Mouse (Mus musculus) lung, embryonic 16.5 days (tissue): ENCODE results near the gene Gli1. TPM values are rescaled to one million over a fixed set of nuclear protein-coding genes. Genes with fewer than 3 reads are reported as not detected.

Source experiments
- ATAC-seq: fragments of 200-750 bp; cut with Nextera tagmentation; 2 replicates; pipeline ENCODE4 v1.8.0; 2017; ENCODE audit warnings: low read depth, mild to moderate bottlenecking, moderate library complexity
- H3K27ac ChIP-seq: fragments of 300-500 bp; sonication (generic); 2 replicates; pipeline ENCODE4 v1.5.1; 2014; ENCODE audit warnings: mild to moderate bottlenecking, control low read depth, low read length
- H3K27me3 ChIP-seq: fragments of 300-500 bp; sonication (generic); 2 replicates; pipeline ENCODE4 v1.6.1; 2014; ENCODE audit warnings: low read depth, low read length, mixed read lengths; ENCODE audit not compliant: control insufficient read depth, insufficient read depth
- H3K36me3 ChIP-seq: fragments of 300-500 bp; sonication (generic); 2 replicates; pipeline ENCODE4 v1.6.1; 2014; ENCODE audit warnings: low read length; ENCODE audit not compliant: control insufficient read depth, insufficient read depth
- H3K4me1 ChIP-seq: fragments of 300-500 bp; sonication (generic); replicated peaks from 2 replicates; pipeline ENCODE4 v1.6.1; 2014; ENCODE audit warnings: low read length, mixed read lengths; ENCODE audit not compliant: control insufficient read depth, insufficient read depth
- H3K4me2 ChIP-seq: fragments of 300-500 bp; sonication (generic); 2 replicates; pipeline ENCODE4 v1.6.1; 2014; ENCODE audit warnings: low read depth, low read length, control low read depth
- H3K4me3 ChIP-seq: fragments of 300-500 bp; sonication (generic); 2 replicates; pipeline ENCODE4 v1.5.1; 2014; ENCODE audit warnings: mild to moderate bottlenecking, low read length, control low read depth
- H3K9ac ChIP-seq: fragments of 300-500 bp; sonication (generic); 2 replicates; pipeline ENCODE4 v1.6.1; 2014; ENCODE audit warnings: low read length, control low read depth
- H3K9me3 ChIP-seq: fragments of 300-500 bp; sonication (generic); 2 replicates; pipeline ENCODE4 v1.6.1; 2016; ENCODE audit warnings: low read length; ENCODE audit not compliant: control insufficient read depth
- WGBS: fragments of 180-500 bp; shearing (Covaris S2); extraction: QIAGEN DNeasy Blood & Tissue Kit; methylation state at CpG from one replicate; pipeline ENCODE4 v1.1.7; 2014; 5-methylcytosine and 5-hydroxymethylcytosine counted together
- polyA plus RNA-seq: library from polyadenylated mRNA; unstranded; fragments of >200 nt; fragmentation: Nextera tagmentation; extraction: Ambion mirVana; gene quantifications from 2 replicates; pipeline ENCODE4 v1.2.1, GENCODE M21; 2015

Gli1 gene
- polyA plus RNA-seq, 1 experiment from 2014 or later: 10.5 TPM

GRCm38 (mm10) chr10:127368273-127368672 is 26.5 kb upstream of the Gli1 start:
- H3K9ac ChIP-seq: no peak overlapping the region
- WGBS: 36% methylated on average over 2 of the region's 2 CpGs
- ATAC-seq: no peak
- H3K9me3 ChIP-seq: no peaks in the 10 kb centered on the region
- no peaks in the 10 kb centered on the region for H3K27me3 ChIP-seq
- no peaks in the 10 kb centered on the region for H3K4me1 ChIP-seq
- no peak overlapping the region for H3K4me3 ChIP-seq
- no peak overlapping the region for H3K4me2 ChIP-seq
- no peaks in the 10 kb centered on the region for H3K36me3 ChIP-seq
- H3K27ac ChIP-seq: no peak overlapping the region

DNA sequence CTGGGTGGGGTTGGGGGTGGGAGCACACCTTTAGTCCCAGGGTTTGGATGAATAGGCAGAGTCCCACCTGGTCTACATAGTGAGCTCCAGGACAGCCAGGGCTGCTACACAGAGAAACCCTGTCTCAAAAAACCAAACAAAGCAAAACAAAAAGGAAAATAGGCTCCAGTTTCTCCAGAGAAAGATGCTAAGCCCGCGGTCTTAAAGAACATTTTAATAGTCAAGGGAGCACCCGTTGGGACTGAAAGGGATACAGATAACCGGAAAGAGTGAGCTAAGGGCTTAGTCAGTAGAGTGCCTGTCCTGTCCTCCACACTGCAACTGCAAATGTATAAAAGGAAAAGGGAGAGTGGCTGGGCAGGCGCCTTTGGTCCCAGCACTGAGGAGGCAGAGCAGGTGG is 25.3 kb upstream of the Gli1 start:
- whole genome bisulfite sequencing: 75% methylated on average over 5 of the region's 5 CpGs
- Histone ChIP-seq H3K9ac (no peak overlapping the region), H3K4me2 (no peak overlapping the region), H3K9me3 (no peaks in the 10 kb centered on the region), H3K4me3 (no peak overlapping the region), H3K27ac (no peak overlapping the region), H3K36me3 (no peaks in the 10 kb centered on the region), H3K27me3 (no peaks in the 10 kb centered on the region), H3K4me1 (no peaks in the 10 kb centered on the region)
- no peak for ATAC-seq

GRCm38 (mm10) chr10:127360714-127361113 is 18.9 kb upstream of the Gli1 start:
- H3K27ac ChIP-seq: no peak overlapping the region
- ATAC-seq: no peak
- H3K4me3 ChIP-seq: no peak overlapping the region
- H3K27me3 ChIP-seq: no peaks in the 10 kb centered on the region
- 77% methylated on average over 3 of the region's 3 CpGs for WGBS
- no peaks in the 10 kb centered on the region for H3K4me1 ChIP-seq
- H3K9ac ChIP-seq: no peak overlapping the region
- no peak overlapping the region for H3K4me2 ChIP-seq
- no peaks in the 10 kb centered on the region for H3K9me3 ChIP-seq
- no peaks in the 10 kb centered on the region for H3K36me3 ChIP-seq

- H3K27me3 ChIP-seq: no peaks in the 10 kb centered on the region; the same call in 1 of the 2 replicates
- ATAC-seq: no peak
- WGBS: 71% methylated on average over 10 of the region's 10 CpGs
- no peak overlapping the region for H3K9ac ChIP-seq
- no peak overlapping the region for H3K27ac ChIP-seq
- H3K9me3 ChIP-seq: no peaks in the 10 kb centered on the region
- H3K4me3 ChIP-seq: no peak overlapping the region
- H3K4me1 ChIP-seq: peaks cover 2% of the 10 kb centered on the region; the same call in 1 of the 2 replicates
- H3K36me3 ChIP-seq: no peaks in the 10 kb centered on the region
- H3K4me2 ChIP-seq: no peak overlapping the region
These were observed 13.6 kb upstream of the Gli1 start for GRCm38 (mm10) chr10:127355336-127355735.

DNA sequence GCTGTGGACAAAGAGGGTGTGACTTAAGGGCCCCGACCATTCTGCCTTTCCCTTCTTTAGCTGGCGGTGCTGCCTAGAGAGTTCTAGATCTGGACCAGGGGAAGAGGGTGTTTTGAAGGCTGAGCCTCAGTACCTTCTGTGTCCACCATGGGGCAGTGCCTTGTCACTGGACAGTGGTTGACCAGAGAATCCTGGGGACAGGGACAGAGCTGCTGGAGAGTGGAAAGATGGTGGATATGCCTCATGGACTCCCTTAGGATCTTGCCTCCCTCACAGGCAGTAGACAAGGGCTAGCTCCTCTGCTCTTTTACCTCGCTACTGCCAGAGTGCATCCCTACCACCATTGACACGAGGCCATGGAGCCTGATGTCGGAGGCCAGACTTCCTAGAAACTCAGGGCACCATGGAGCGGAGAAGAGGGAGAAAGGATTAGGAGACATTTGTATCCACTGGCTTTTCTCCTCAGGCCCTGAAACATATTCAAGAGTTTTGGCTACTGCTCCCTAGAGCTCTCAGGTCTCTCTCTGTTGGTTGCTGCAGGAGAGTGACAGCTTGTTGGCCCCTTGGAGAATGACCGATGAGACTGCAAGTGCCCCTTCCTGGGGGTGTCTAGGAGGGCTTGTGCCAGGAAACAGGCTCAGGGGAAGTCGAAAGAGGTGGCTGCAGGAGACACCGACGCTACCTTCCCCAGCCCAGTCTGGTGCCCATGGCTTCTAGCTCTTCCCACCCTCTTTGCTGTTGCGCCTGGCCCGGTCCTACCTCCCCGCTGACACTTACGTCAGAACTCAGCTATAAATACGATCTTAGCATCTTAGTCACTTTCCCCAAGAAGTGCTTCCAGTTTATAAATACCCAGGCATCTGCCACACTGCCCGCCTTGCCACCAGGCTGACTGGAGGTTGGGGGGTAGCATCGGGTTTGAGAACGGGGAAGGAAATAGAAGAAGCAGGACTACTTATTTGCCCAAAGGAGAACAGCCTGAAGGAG is 12.4 kb upstream of the Gli1 start, which contains the start of gene Inhbe:
TSS of gene Inhbe (minus strand) at position 503 of the 987 bp plus-strand sequence.
- Histone ChIP-seq H3K4me3 (no peak within 1 kb of the TSS), H3K27ac (no peak within 1 kb of the TSS), H3K4me2 (no peak within 1 kb of the TSS), H3K9me3 (no peaks in the 10 kb centered on the region), H3K27me3 (no peaks in the 10 kb centered on the region; the same call in 1 of the 2 replicates), H3K9ac (no peak within 1 kb of the TSS), H3K36me3 (no peaks in the 10 kb centered on the region), H3K4me1 (peaks cover 2% of the 10 kb centered on the region; the same call in 1 of the 2 replicates)
- WGBS: 70% methylated on average over 18 of the region's 18 CpGs
- ATAC-seq: no peak

DNA sequence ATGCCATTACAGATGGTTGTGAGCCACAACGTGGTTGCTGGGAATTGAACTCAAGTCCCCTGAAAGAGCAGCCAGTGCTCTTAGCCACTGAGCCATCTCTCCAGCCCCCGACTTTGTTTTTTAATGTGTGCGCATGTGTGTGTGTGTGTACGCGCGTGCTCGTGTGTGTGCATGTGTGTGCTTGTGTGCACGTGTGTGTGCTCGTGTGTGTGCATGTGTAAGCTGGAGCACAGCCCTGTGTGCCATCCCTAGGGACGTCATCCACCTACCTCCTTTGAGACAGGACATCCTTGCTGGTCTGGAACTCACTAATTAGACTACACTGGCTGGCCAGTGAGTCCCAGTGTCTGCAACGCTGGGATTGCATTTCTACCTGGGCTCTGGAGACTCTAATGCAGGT is 11.0 kb upstream of the Gli1 start:
- 82% methylated on average over 11 of the region's 11 CpGs for WGBS

GRCm38 (mm10) chr10:127352187-127352586 is 10.4 kb upstream of the Gli1 start:
- Histone ChIP-seq H3K4me1 (peaks cover 2% of the 10 kb centered on the region; the same call in 1 of the 2 replicates), H3K27me3 (no peaks in the 10 kb centered on the region; the same call in 1 of the 2 replicates), H3K27ac (no peak overlapping the region), H3K4me2 (no peak overlapping the region), H3K36me3 (no peaks in the 10 kb centered on the region), H3K9me3 (no peaks in the 10 kb centered on the region), H3K4me3 (no peak overlapping the region), H3K9ac (no peak overlapping the region)
- 77% methylated on average over 9 of the region's 9 CpGs for WGBS
- no peak for ATAC-seq

More for the DNA sequence above, 11.0 kb upstream of the Gli1 start:
- no peaks in the 10 kb centered on the region for H3K9me3 ChIP-seq
- no peak overlapping the region for H3K4me3 ChIP-seq
- H3K4me2 ChIP-seq: no peak overlapping the region
- peaks cover 2% of the 10 kb centered on the region; the same call in 1 of the 2 replicates for H3K4me1 ChIP-seq
- H3K36me3 ChIP-seq: no peaks in the 10 kb centered on the region
- no peak overlapping the region for H3K9ac ChIP-seq
- no peak overlapping the region for H3K27ac ChIP-seq
- H3K27me3 ChIP-seq: no peaks in the 10 kb centered on the region; the same call in 1 of the 2 replicates
- no peak for ATAC-seq

DNA sequence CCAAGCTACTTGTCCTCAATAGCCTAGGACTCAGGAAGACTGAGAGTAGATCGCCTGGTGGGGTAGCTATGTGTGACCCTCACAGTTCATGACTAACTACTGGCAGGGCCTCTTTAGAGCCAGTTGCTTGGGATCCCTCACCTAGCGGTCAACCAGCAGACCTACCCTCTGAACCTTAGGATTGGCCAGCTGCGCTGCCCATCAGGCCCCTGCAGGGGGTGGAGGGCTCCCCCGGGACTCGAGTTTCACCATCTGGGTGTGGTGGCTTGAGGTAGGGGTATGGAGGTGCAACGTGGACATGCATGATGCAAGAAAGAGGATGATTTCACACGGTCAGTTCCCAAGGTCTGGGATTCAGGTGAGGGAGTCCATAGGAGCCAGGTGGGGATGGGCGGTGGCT is 9.9 kb upstream of the Gli1 start:
- Histone ChIP-seq H3K36me3 (no peaks in the 10 kb centered on the region), H3K9me3 (no peaks in the 10 kb centered on the region), H3K4me1 (peaks cover 2% of the 10 kb centered on the region; the same call in 1 of the 2 replicates), H3K9ac (no peak overlapping the region), H3K4me2 (no peak overlapping the region), H3K4me3 (no peak overlapping the region), H3K27me3 (no peaks in the 10 kb centered on the region; the same call in 1 of the 2 replicates), H3K27ac (no peak overlapping the region)
- WGBS: 59% methylated on average over 8 of the region's 8 CpGs
- ATAC-seq: no peak

- Histone ChIP-seq H3K4me3 (no peak overlapping the region), H3K4me2 (no peak overlapping the region), H3K9ac (no peak overlapping the region), H3K4me1 (peaks cover 2% of the 10 kb centered on the region; the same call in 1 of the 2 replicates), H3K36me3 (no peaks in the 10 kb centered on the region), H3K27me3 (no peaks in the 10 kb centered on the region; the same call in 1 of the 2 replicates), H3K27ac (no peak overlapping the region), H3K9me3 (no peaks in the 10 kb centered on the region)
- 74% methylated on average over 8 of the region's 8 CpGs for WGBS
- no peak for ATAC-seq
These were observed 9.5 kb upstream of the Gli1 start for GRCm38 (mm10) chr10:127351285-127351595.
